Mouse (Mus musculus) activated CD4-positive, CD25-positive, alpha-beta regulatory T cell, adult 9 weeks (primary cell): Measurements from ENCODE around the gene Jmy. TPM values are rescaled to one million over a fixed set of nuclear protein-coding genes. Genes with fewer than 3 reads are reported as not detected.

ENCODE experiments used
- polyA plus RNA-seq: library from polyadenylated mRNA; unstranded; fragments of 100-300 nt; shearing (Covaris generic); gene quantifications from one replicate; pipeline ENCODE4 v1.2.1, GENCODE M21; 2017

The Jmy gene
- polyA plus RNA-seq: 0.92 TPM

GRCm38 (mm10) chr13:93499167-93499972, at the start of gene Jmy:
Gene Jmy, minus strand, starts transcription at chr13:93499808.

Other genes starting within 250 kb of the Jmy start
- gene Homer1, start 200.2 kb downstream of the Jmy start, polyA plus RNA-seq: 2.4 TPM
- not detected for gene Bhmt, start 138.2 kb upstream of the Jmy start, polyA plus RNA-seq
- gene Bhmt2, start 174.5 kb upstream of the Jmy start, polyA plus RNA-seq: not detected
- gene Dmgdh, start 174.6 kb upstream of the Jmy start, polyA plus RNA-seq: 0.23 TPM